Mouse (Mus musculus) erythroblast, embryonic 14.5 days (primary cell): Measurements from ENCODE around the gene Limch1.

Experiments
- GATA1 ChIP-seq: IDR thresholded peaks from 2 replicates; pipeline ENCODE4 v1.6.1; 2012; ENCODE audit warnings: low read length, inconsistent platforms, mixed read lengths
- TAL1 ChIP-seq: IDR thresholded peaks from 3 replicates; pipeline ENCODE4 v1.6.1; 2012; ENCODE audit warnings: low read length, inconsistent platforms, mixed read lengths

- TF ChIP-seq GATA1: no peak
- TF ChIP-seq TAL1: no peak
Measured at GRCm38 (mm10) chr5:66937376-66937775, 191.7 kb downstream of the Limch1 start.
